Mouse (Mus musculus): ENCODE measurements around the gene Enpp1. TPM values are rescaled to one million over a fixed set of nuclear protein-coding genes. Genes with fewer than 3 reads are reported as not detected.

Gene Enpp1
- polyA plus RNA-seq, 1 experiment from 2014 or later = 2.0 TPM

GRCm38 (mm10) chr10:24702698-24703097, 9.3 kb downstream of the Enpp1 start:
- Histone ChIP-seq H3K36me3 (no peaks in the 10 kb centered on the region), H3K4me1 (no peaks in the 10 kb centered on the region), H3K9me3 (no peaks in the 10 kb centered on the region), H3K27me3 (replicated peaks) (no peaks in the 10 kb centered on the region), H3K4me2 (replicated peaks) (no peak overlapping the region), H3K9ac (no peak overlapping the region), H3K4me3 (no peak overlapping the region), H3K27ac (no peak overlapping the region)
- WGBS = 55% methylated on average over 2 of the region's 2 CpGs
- ATAC-seq (ENCODE audit: low FRiP score, low read depth) = no peak

GRCm38 (mm10) chr10:24698131-24698775, 13.7 kb downstream of the Enpp1 start:
- ATAC-seq (ENCODE audit: low FRiP score, low read depth) = no peak
- no peak overlapping the region for H3K4me3 ChIP-seq
- no peaks in the 10 kb centered on the region for H3K9me3 ChIP-seq
- H3K36me3 ChIP-seq = no peaks in the 10 kb centered on the region
- H3K9ac ChIP-seq = no peak overlapping the region
- H3K27me3 ChIP-seq (replicated peaks) = no peaks in the 10 kb centered on the region
- no peak overlapping the region for H3K4me2 ChIP-seq (replicated peaks)
- no peaks in the 10 kb centered on the region for H3K4me1 ChIP-seq
- 81% methylated on average over 6 of the region's 6 CpGs for WGBS
- no peak overlapping the region for H3K27ac ChIP-seq

GRCm38 (mm10) chr10:24696761-24697160, 15.2 kb downstream of the Enpp1 start:
- no peak for ATAC-seq (ENCODE audit: low FRiP score, low read depth)
- H3K9me3 ChIP-seq = no peaks in the 10 kb centered on the region

GRCm38 (mm10) chr10:24695786-24696185, 16.2 kb downstream of the Enpp1 start:
- no peak overlapping the region for H3K27ac ChIP-seq
- 68% methylated on average over 5 of the region's 5 CpGs for WGBS
- no peak for ATAC-seq (ENCODE audit: low FRiP score, low read depth)
- H3K4me2 ChIP-seq (replicated peaks) = no peak overlapping the region
- no peaks in the 10 kb centered on the region for H3K9me3 ChIP-seq
- no peak overlapping the region for H3K9ac ChIP-seq
- H3K36me3 ChIP-seq = no peaks in the 10 kb centered on the region
- H3K4me3 ChIP-seq = no peak overlapping the region
- no peaks in the 10 kb centered on the region for H3K4me1 ChIP-seq
- no peaks in the 10 kb centered on the region for H3K27me3 ChIP-seq (replicated peaks)

More at GRCm38 (mm10) chr10:24696761-24697160, 15.2 kb downstream of the Enpp1 start:
- 91% methylated on average over 3 of the region's 3 CpGs for WGBS
- Histone ChIP-seq H3K9ac (no peak overlapping the region), H3K27me3 (replicated peaks) (no peaks in the 10 kb centered on the region), H3K4me2 (replicated peaks) (no peak overlapping the region), H3K36me3 (no peaks in the 10 kb centered on the region), H3K4me1 (no peaks in the 10 kb centered on the region), H3K4me3 (no peak overlapping the region), H3K27ac (no peak overlapping the region)

GRCm38 (mm10) chr10:24682518-24683104, 29.3 kb downstream of the Enpp1 start:
- WGBS = 88% methylated on average over 7 of the region's 7 CpGs
- Histone ChIP-seq H3K4me3 (no peak overlapping the region), H3K4me2 (replicated peaks) (no peak overlapping the region), H3K27me3 (replicated peaks) (no peaks in the 10 kb centered on the region), H3K36me3 (no peaks in the 10 kb centered on the region), H3K9me3 (no peaks in the 10 kb centered on the region), H3K27ac (no peak overlapping the region), H3K9ac (no peak overlapping the region), H3K4me1 (no peaks in the 10 kb centered on the region)
- no peak for ATAC-seq (ENCODE audit: low FRiP score, low read depth)

- no peaks in the 10 kb centered on the region for H3K9me3 ChIP-seq
- no peak overlapping the region for H3K4me2 ChIP-seq (replicated peaks)
- H3K27me3 ChIP-seq (replicated peaks) = no peaks in the 10 kb centered on the region
- no peak overlapping the region for H3K9ac ChIP-seq
- H3K4me1 ChIP-seq = no peaks in the 10 kb centered on the region
- H3K4me3 ChIP-seq = no peak overlapping the region
- no peak for ATAC-seq (ENCODE audit: low FRiP score, low read depth)
- H3K27ac ChIP-seq = no peak overlapping the region
- H3K36me3 ChIP-seq = no peaks in the 10 kb centered on the region
- 93% methylated on average over 18 of the region's 18 CpGs for WGBS
Observed at GRCm38 (mm10) chr10:24677681-24678080, 34.3 kb downstream of the Enpp1 start.

- H3K4me1 ChIP-seq = no peaks in the 10 kb centered on the region
- 93% methylated on average over 6 of the region's 6 CpGs for WGBS
- H3K9me3 ChIP-seq = no peaks in the 10 kb centered on the region
- no peak overlapping the region for H3K27ac ChIP-seq
- H3K4me2 ChIP-seq (replicated peaks) = no peak overlapping the region
- H3K4me3 ChIP-seq = no peak overlapping the region
- no peaks in the 10 kb centered on the region for H3K27me3 ChIP-seq (replicated peaks)
- H3K9ac ChIP-seq = no peak overlapping the region
- H3K36me3 ChIP-seq = no peaks in the 10 kb centered on the region
- no peak for ATAC-seq (ENCODE audit: low FRiP score, low read depth)
Observed at GRCm38 (mm10) chr10:24674261-24674660, 37.7 kb downstream of the Enpp1 start.

GRCm38 (mm10) chr10:24672948-24673347, 39.0 kb downstream of the Enpp1 start:
- ATAC-seq (ENCODE audit: low FRiP score, low read depth) = no peak
- Histone ChIP-seq H3K4me3 (no peak overlapping the region), H3K9me3 (no peaks in the 10 kb centered on the region), H3K27me3 (replicated peaks) (no peaks in the 10 kb centered on the region), H3K27ac (no peak overlapping the region), H3K4me2 (replicated peaks) (no peak overlapping the region), H3K9ac (no peak overlapping the region), H3K36me3 (no peaks in the 10 kb centered on the region), H3K4me1 (no peaks in the 10 kb centered on the region)
- 90% methylated on average over 2 of the region's 2 CpGs for WGBS

GRCm38 (mm10) chr10:24670548-24670947, 41.4 kb downstream of the Enpp1 start:
- H3K27me3 ChIP-seq (replicated peaks) = no peaks in the 10 kb centered on the region
- no peaks in the 10 kb centered on the region for H3K9me3 ChIP-seq
- no peak overlapping the region for H3K9ac ChIP-seq
- no peak overlapping the region for H3K4me2 ChIP-seq (replicated peaks)
- no peak for ATAC-seq (ENCODE audit: low FRiP score, low read depth)
- no peaks in the 10 kb centered on the region for H3K36me3 ChIP-seq
- H3K4me1 ChIP-seq = no peaks in the 10 kb centered on the region
- H3K4me3 ChIP-seq = no peak overlapping the region
- no peak overlapping the region for H3K27ac ChIP-seq
- 86% methylated on average over 6 of the region's 6 CpGs for WGBS

GRCm38 (mm10) chr10:24650990-24651569, 60.9 kb downstream of the Enpp1 start:
- H3K4me1 ChIP-seq = no peaks in the 10 kb centered on the region
- H3K27me3 ChIP-seq (replicated peaks) = no peaks in the 10 kb centered on the region
- no peak overlapping the region for H3K9ac ChIP-seq
- no peak overlapping the region for H3K4me2 ChIP-seq (replicated peaks)
- ATAC-seq (ENCODE audit: low FRiP score, low read depth) = no peak
- no peak overlapping the region for H3K27ac ChIP-seq
- H3K36me3 ChIP-seq = no peaks in the 10 kb centered on the region
- no peaks in the 10 kb centered on the region for H3K9me3 ChIP-seq
- H3K4me3 ChIP-seq = no peak overlapping the region
- WGBS = 88% methylated on average over 11 of the region's 11 CpGs

- Histone ChIP-seq H3K36me3 (no peaks in the 10 kb centered on the region), H3K4me3 (no peak overlapping the region), H3K4me2 (replicated peaks) (no peak overlapping the region), H3K27ac (no peak overlapping the region), H3K9me3 (no peaks in the 10 kb centered on the region), H3K27me3 (replicated peaks) (no peaks in the 10 kb centered on the region), H3K9ac (no peak overlapping the region), H3K4me1 (no peaks in the 10 kb centered on the region)
- ATAC-seq (ENCODE audit: low FRiP score, low read depth) = no peak
- whole genome bisulfite sequencing = 82% methylated on average over 6 of the region's 6 CpGs
Observed at GRCm38 (mm10) chr10:24647996-24648738, 63.8 kb downstream of the Enpp1 start.

GRCm38 (mm10) chr10:24645169-24645568, 66.8 kb downstream of the Enpp1 start:
- ATAC-seq (ENCODE audit: low FRiP score, low read depth) = no peak
- Histone ChIP-seq H3K9me3 (no peaks in the 10 kb centered on the region), H3K36me3 (no peaks in the 10 kb centered on the region), H3K4me2 (replicated peaks) (no peak overlapping the region), H3K4me3 (no peak overlapping the region), H3K27ac (no peak overlapping the region), H3K9ac (no peak overlapping the region), H3K27me3 (replicated peaks) (no peaks in the 10 kb centered on the region), H3K4me1 (no peaks in the 10 kb centered on the region)
- WGBS = 93% methylated on average over 8 of the region's 8 CpGs
